Mouse (Mus musculus) liver, embryonic 16.5 days (tissue): ENCODE results near the gene Zfp536. TPM values are rescaled to one million over a fixed set of nuclear protein-coding genes. Genes with fewer than 3 reads are reported as not detected.
A peak's percentile ranks its signal among the peaks of the same experiment; 100 is the strongest.

Source experiments
- ATAC-seq: fragments of 200-750 bp; cut with Nextera tagmentation; 2 replicates; pipeline ENCODE4 v1.8.0; 2017; ENCODE audit warnings: low read depth, mild to moderate bottlenecking, moderate number of reproducible peaks, moderate library complexity
- H3K27ac ChIP-seq: fragments of 300-500 bp; sonication (generic); 2 replicates; pipeline ENCODE4 v1.5.1; 2014; ENCODE audit warnings: mild to moderate bottlenecking, low read length
- H3K27me3 ChIP-seq: fragments of 300-500 bp; sonication (generic); 2 replicates; pipeline ENCODE4 v1.6.1; 2014; ENCODE audit warnings: low read depth, low read length, mixed read lengths; ENCODE audit not compliant: control insufficient read depth, insufficient read depth
- H3K36me3 ChIP-seq: fragments of 300-500 bp; sonication (generic); 2 replicates; pipeline ENCODE4 v1.6.1; 2014; ENCODE audit warnings: mild to moderate bottlenecking; ENCODE audit not compliant: control insufficient read depth, insufficient read depth
- H3K4me1 ChIP-seq: fragments of 300-500 bp; sonication (generic); 2 replicates; pipeline ENCODE4 v1.6.1; 2014; ENCODE audit warnings: low read depth, low read length, mixed read lengths; ENCODE audit not compliant: control insufficient read depth
- H3K4me2 ChIP-seq: fragments of 300-500 bp; sonication (generic); 2 replicates; pipeline ENCODE4 v1.6.1; 2014; ENCODE audit warnings: low read depth, low read length, mixed read lengths
- H3K4me3 ChIP-seq: fragments of 300-500 bp; sonication (generic); 2 replicates; pipeline ENCODE4 v1.5.1; 2014; ENCODE audit warnings: low read depth, mild to moderate bottlenecking, low read length
- H3K9ac ChIP-seq: fragments of 300-500 bp; sonication (generic); 2 replicates; pipeline ENCODE4 v1.6.1; 2014; ENCODE audit warnings: low read depth, low read length
- H3K9me3 ChIP-seq: fragments of 300-500 bp; sonication (generic); replicated peaks from 2 replicates; pipeline ENCODE4 v1.6.1; 2016; ENCODE audit warnings: low read length; ENCODE audit not compliant: control insufficient read depth
- WGBS: fragments of 180-500 bp; shearing (Covaris S2); extraction: QIAGEN DNeasy Blood & Tissue Kit; methylation state at CpG from one replicate; pipeline ENCODE4 v1.1.7; 2014; ENCODE audit not compliant: insufficient replicate concordance; 5-methylcytosine and 5-hydroxymethylcytosine counted together
- polyA plus RNA-seq: library from polyadenylated mRNA; unstranded; fragments of >200 nt; fragmentation: Nextera tagmentation; extraction: Ambion mirVana; gene quantifications from 2 replicates; pipeline ENCODE4 v1.2.1, GENCODE M21; 2015

The Zfp536 gene
- polyA plus RNA-seq, 1 experiment from 2014 or later = 0.14 TPM

DNA sequence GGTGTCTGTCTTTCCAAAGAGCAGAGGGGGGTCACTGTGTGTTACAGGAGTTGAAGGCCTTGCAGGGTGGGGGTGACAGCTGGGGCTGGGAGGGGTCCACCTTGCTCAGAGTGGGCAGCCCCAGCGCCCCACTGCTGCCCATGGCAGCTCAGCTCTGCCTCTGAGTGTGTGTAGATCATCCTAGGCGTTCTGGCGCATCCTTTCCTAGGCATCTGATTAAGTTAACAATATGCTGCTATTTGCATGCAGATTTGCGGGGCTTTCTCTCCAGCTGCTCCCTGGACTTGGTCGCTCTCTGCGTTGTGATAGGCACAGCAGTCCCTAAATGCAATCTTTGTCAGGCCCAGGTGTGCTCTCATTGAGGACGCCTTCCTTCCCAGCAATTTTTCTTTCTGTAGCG lies 147.7 kb downstream of the Zfp536 start:
- WGBS = 47% methylated on average over 8 of the region's 8 CpGs
- Histone ChIP-seq H3K27me3 (peaks cover 21% of the 10 kb centered on the region), H3K9ac (no peak overlapping the region), H3K27ac (no peak overlapping the region), H3K36me3 (no peaks in the 10 kb centered on the region), H3K9me3 (no peaks in the 10 kb centered on the region), H3K4me3 (no peak overlapping the region), H3K4me1 (no peaks in the 10 kb centered on the region), H3K4me2 (no peak overlapping the region)
- no peak for ATAC-seq

- H3K4me2 ChIP-seq = peak overlapping the region; percentile 39; the same call in 1 of the 2 replicates
- no peak for ATAC-seq
- no peak overlapping the region for H3K9ac ChIP-seq
- H3K4me3 ChIP-seq = peak overlapping the region; percentile 26; the same call in 1 of the 2 replicates
- WGBS = 13% methylated on average over 20 of the region's 20 CpGs
- H3K36me3 ChIP-seq = no peaks in the 10 kb centered on the region
- H3K9me3 ChIP-seq = no peaks in the 10 kb centered on the region
- H3K4me1 ChIP-seq = no peaks in the 10 kb centered on the region
- no peak overlapping the region for H3K27ac ChIP-seq
- peaks cover 21% of the 10 kb centered on the region for H3K27me3 ChIP-seq
Observed at GRCm38 (mm10) chr7:37624759-37625340, 148.6 kb downstream of the Zfp536 start.

GRCm38 (mm10) chr7:37623903-37624758 lies 149.3 kb downstream of the Zfp536 start:
- no peaks in the 10 kb centered on the region for H3K9me3 ChIP-seq
- no peak overlapping the region for H3K9ac ChIP-seq
- no peak for ATAC-seq
- H3K36me3 ChIP-seq = no peaks in the 10 kb centered on the region
- no peak overlapping the region for H3K27ac ChIP-seq
- H3K4me3 ChIP-seq = peak overlapping the region; percentile 26; the same call in 1 of the 2 replicates
- peaks cover 21% of the 10 kb centered on the region for H3K27me3 ChIP-seq
- H3K4me1 ChIP-seq = no peaks in the 10 kb centered on the region
- H3K4me2 ChIP-seq = peak overlapping the region; percentile 39
- 3% methylated on average over 61 of the region's 62 CpGs for WGBS

DNA sequence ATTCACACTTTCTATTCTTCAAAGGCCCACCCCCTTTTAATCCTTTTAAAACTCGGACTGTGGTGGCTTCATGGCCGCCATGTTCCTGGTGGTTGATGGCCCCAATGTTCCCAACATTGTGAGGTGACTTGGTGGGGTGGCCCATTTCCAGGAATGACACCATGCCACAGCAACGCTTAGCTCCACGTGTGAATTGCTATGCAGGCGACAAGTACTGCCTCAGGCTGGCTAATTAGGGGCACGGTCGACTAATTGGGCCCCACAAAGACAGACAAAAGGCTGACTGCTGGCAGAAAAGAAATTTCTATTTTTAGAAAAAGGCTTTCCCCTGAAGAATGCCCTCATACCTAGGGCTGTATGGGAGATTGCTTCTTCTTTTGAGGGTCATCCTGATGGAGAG lies 154.2 kb downstream of the Zfp536 start:
- Histone ChIP-seq H3K4me3 (no peak overlapping the region), H3K4me1 (no peaks in the 10 kb centered on the region), H3K36me3 (no peaks in the 10 kb centered on the region), H3K9ac (no peak overlapping the region), H3K27me3 (peaks cover 10% of the 10 kb centered on the region), H3K9me3 (no peaks in the 10 kb centered on the region), H3K27ac (no peak overlapping the region), H3K4me2 (no peak overlapping the region)
- 49% methylated on average over 7 of the region's 7 CpGs for WGBS
- no peak for ATAC-seq

DNA sequence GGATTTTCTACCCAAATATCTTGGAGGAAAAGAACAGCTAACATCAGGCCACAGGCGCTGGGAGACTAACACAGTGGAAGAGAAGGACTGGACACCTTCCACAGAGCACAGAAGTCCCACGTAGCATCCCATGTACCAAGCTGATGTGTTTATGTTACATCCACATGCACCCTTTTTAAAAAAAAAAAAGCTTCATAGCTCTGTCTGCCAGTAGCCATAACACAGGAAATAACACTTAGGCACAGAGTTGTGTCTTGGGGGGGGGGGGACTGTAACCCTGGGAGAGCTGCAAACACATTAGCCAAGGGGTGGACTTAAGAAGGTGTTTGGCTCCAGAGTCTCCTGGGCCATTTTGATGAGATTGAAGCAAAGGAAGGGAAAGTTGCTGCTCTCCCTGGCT lies 155.6 kb downstream of the Zfp536 start:
- Histone ChIP-seq H3K9me3 (no peaks in the 10 kb centered on the region), H3K9ac (no peak overlapping the region), H3K4me2 (no peak overlapping the region), H3K36me3 (no peaks in the 10 kb centered on the region), H3K4me1 (no peaks in the 10 kb centered on the region), H3K4me3 (no peak overlapping the region), H3K27ac (no peak overlapping the region), H3K27me3 (no peaks in the 10 kb centered on the region)
- WGBS = 50% methylated on average over 2 of the region's 2 CpGs
- ATAC-seq = no peak

DNA sequence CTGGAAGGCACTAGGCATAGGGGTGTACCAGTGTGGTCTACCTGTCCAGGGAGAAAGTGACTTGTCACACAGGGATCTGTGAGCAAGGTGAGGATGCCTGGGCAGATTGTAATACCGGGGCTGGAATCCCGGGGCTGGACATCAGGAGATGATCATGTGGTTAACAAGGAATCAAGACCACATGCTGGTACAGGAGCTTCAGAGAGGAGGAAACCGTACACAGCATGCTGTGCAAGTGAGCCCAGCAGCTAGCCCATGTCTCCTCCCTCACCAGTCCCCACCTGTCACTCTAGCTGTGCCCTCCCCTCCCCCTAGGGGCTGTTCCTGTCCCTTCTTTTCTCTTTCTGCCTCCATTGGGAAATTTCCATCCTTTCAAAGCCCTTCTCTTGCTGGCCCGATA lies 157.5 kb downstream of the Zfp536 start:
- H3K27me3 ChIP-seq = no peaks in the 10 kb centered on the region
- 48% methylated on average over 4 of the region's 4 CpGs for WGBS

DNA sequence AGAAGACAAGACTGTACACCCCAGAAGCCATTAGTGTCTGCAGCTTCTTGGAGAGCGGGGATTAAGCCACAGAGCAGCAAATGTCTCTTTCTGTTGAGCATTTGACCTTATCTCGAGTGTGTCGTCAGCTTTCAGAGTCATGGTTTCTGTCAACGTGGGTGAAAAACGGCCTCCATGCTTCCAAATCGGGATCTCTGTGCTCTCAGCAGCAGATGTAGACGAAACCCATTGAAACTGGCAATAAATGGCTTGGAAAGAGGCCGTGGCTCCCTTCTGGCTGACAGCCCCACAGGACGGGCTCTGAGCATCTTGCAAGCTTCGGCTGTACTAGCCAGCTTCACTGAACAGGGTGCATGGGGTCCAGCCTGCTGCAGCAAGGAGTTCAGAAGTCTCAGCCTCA lies 159.1 kb downstream of the Zfp536 start:
- Histone ChIP-seq H3K9me3 (no peaks in the 10 kb centered on the region), H3K4me3 (no peak overlapping the region), H3K27ac (no peak overlapping the region), H3K9ac (no peak overlapping the region), H3K36me3 (no peaks in the 10 kb centered on the region), H3K27me3 (no peaks in the 10 kb centered on the region), H3K4me1 (no peaks in the 10 kb centered on the region), H3K4me2 (no peak overlapping the region)
- 46% methylated on average over 10 of the region's 10 CpGs for WGBS
- no peak for ATAC-seq

More for the DNA sequence above, 157.5 kb downstream of the Zfp536 start:
- no peak overlapping the region for H3K4me3 ChIP-seq
- H3K4me2 ChIP-seq = no peak overlapping the region
- H3K36me3 ChIP-seq = no peaks in the 10 kb centered on the region
- ATAC-seq = no peak
- H3K4me1 ChIP-seq = no peaks in the 10 kb centered on the region
- no peak overlapping the region for H3K9ac ChIP-seq
- no peak overlapping the region for H3K27ac ChIP-seq
- H3K9me3 ChIP-seq = no peaks in the 10 kb centered on the region

- no peaks in the 10 kb centered on the region for H3K9me3 ChIP-seq
- no peak overlapping the region for H3K4me2 ChIP-seq
- no peaks in the 10 kb centered on the region for H3K27me3 ChIP-seq
- no peaks in the 10 kb centered on the region for H3K4me1 ChIP-seq
- no peak overlapping the region for H3K9ac ChIP-seq
- no peak overlapping the region for H3K4me3 ChIP-seq
- H3K27ac ChIP-seq = no peak overlapping the region
- 78% methylated on average over 14 of the region's 14 CpGs for WGBS
- H3K36me3 ChIP-seq = no peaks in the 10 kb centered on the region
- no peak for ATAC-seq
Observed at GRCm38 (mm10) chr7:37608556-37608955, 164.9 kb downstream of the Zfp536 start.

- 80% methylated on average over 6 of the region's 6 CpGs for WGBS
Observed at GRCm38 (mm10) chr7:37607906-37608305, 165.5 kb downstream of the Zfp536 start.

More at GRCm38 (mm10) chr7:37607906-37608305, 165.5 kb downstream of the Zfp536 start:
- no peaks in the 10 kb centered on the region for H3K36me3 ChIP-seq
- H3K4me3 ChIP-seq = no peak overlapping the region
- H3K4me1 ChIP-seq = no peaks in the 10 kb centered on the region
- no peak overlapping the region for H3K9ac ChIP-seq
- H3K27ac ChIP-seq = no peak overlapping the region
- H3K9me3 ChIP-seq = no peaks in the 10 kb centered on the region
- H3K27me3 ChIP-seq = no peaks in the 10 kb centered on the region
- ATAC-seq = no peak
- no peak overlapping the region for H3K4me2 ChIP-seq
